Mouse (Mus musculus): Measurements from ENCODE around the gene Med16. TPM values are rescaled to one million over a fixed set of nuclear protein-coding genes. Genes with fewer than 3 reads are reported as not detected.

Med16 gene
- total RNA-seq, 4 experiments from 2014 or later = 50.4 to 61.2 (median 57.1) TPM

Small RNA genes lying within 50 kb of the gene (microRNA-seq; reads per million reads assigned to microRNA genes)
- gene Mir6910 = 0 reads per million in 2 experiments

Other genes starting within 250 kb of the Med16 start
- gene Madcam1, start 244.4 kb downstream of the Med16 start, total RNA-seq (2022) = not detected
- 10 to 100 TPM; 48.4 to 72.6 (median 64.3) TPM for gene Tpgs1, start 239.6 kb downstream of the Med16 start, total RNA-seq (2022)
- gene Cdc34, start 226.7 kb downstream of the Med16 start, total RNA-seq (2022) = 10 to 100 TPM; 57.9 to 67.0 (median 66.1) TPM
- gene Gzmm, start 219.9 kb downstream of the Med16 start, total RNA-seq (2022) = 1 to 10 TPM; 2.3 to 3.5 (median 3.3) TPM
- gene Bsg, start 204.4 kb downstream of the Med16 start, total RNA-seq (2022) = 100 to 1,000 TPM; 515 to 593 (median 535) TPM
- gene Hcn2, start 192.3 kb downstream of the Med16 start, total RNA-seq (2022) = 100 to 1,000 TPM; 120 to 128 (median 121) TPM
- 10 to 100 TPM; 44.5 to 58.2 (median 51.3) TPM for gene Polrmt, start 162.3 kb downstream of the Med16 start, total RNA-seq (2022)
- gene Fgf22, start 153.8 kb downstream of the Med16 start, total RNA-seq (2022) = 1 to 10 TPM; 1.7 to 4.6 (median 2.4) TPM
- gene Rnf126, start 142.0 kb downstream of the Med16 start, total RNA-seq (2022) = 10 to 100 TPM; 72.4 to 82.9 (median 75.8) TPM
- gene Fstl3, start 131.7 kb downstream of the Med16 start, total RNA-seq (2022) = 1 to 10 TPM; 2.2 to 2.9 (median 2.4) TPM
- gene Prss57, start 118.0 kb downstream of the Med16 start, total RNA-seq (2022) = under 1 TPM in 3 of 4 experiments, not detected in 1; 0.43 to 0.83 (median 0.50) TPM
- 100 to 1,000 TPM; 244 to 264 (median 260) TPM for gene Palm, start 115.4 kb downstream of the Med16 start, total RNA-seq (2022)
- gene Misp, start 87.9 kb downstream of the Med16 start, total RNA-seq (2022) = 1 to 10 TPM in 2 of 4 experiments, not detected in 2; 1.6 to 1.9 TPM
- 10 to 100 TPM; 67.7 to 76.4 (median 73.7) TPM for gene Ptbp1, start 54.5 kb downstream of the Med16 start, total RNA-seq (2022)
- 1 to 10 TPM; 1.2 to 2.3 (median 1.5) TPM for gene Prtn3, start 34.4 kb downstream of the Med16 start, total RNA-seq (2022)
- gene Plppr3, start 34.3 kb downstream of the Med16 start, total RNA-seq (2022) = 10 to 100 TPM; 34.6 to 41.0 (median 38.0) TPM
- not detected for gene Elane, start 22.7 kb downstream of the Med16 start, total RNA-seq (2022)
- under 1 TPM in 1 of 4 experiments, not detected in 3; 0.39 TPM for gene Cfd, start 18.1 kb downstream of the Med16 start, total RNA-seq (2022)
- gene Gm26602, start 1.9 kb upstream of the Med16 start, total RNA-seq (2022) = not detected
- gene Kiss1r, start 8.0 kb upstream of the Med16 start, total RNA-seq (2022) = 1 to 10 TPM; 6.3 to 8.3 (median 7.6) TPM
- gene R3hdm4, start 12.3 kb upstream of the Med16 start, total RNA-seq (2022) = 100 to 1,000 TPM; 340 to 392 (median 347) TPM
- gene Arid3a, start 18.1 kb upstream of the Med16 start, total RNA-seq (2022) = 10 to 100 TPM in 1 of 4 experiments, 1 to 10 TPM in 3; 6.6 to 11.8 (median 7.5) TPM
- gene Wdr18, start 51.2 kb upstream of the Med16 start, total RNA-seq (2022) = 10 to 100 TPM; 42.9 to 50.8 (median 48.6) TPM
- gene Grin3b, start 61.8 kb upstream of the Med16 start, total RNA-seq (2022) = under 1 TPM in 2 of 4 experiments, not detected in 2; 0.19 to 0.20 TPM
- 100 to 1,000 TPM; 111 to 119 (median 116) TPM for gene Tmem259, start 75.4 kb upstream of the Med16 start, total RNA-seq (2022)
- 1 to 10 TPM; 5.3 to 9.8 (median 6.6) TPM for gene Cnn2, start 79.7 kb upstream of the Med16 start, total RNA-seq (2022)
- 10 to 100 TPM; 12.4 to 13.6 (median 13.3) TPM for gene Abca7, start 87.6 kb upstream of the Med16 start, total RNA-seq (2022)
- 10 to 100 TPM in 2 of 4 experiments, 1 to 10 TPM in 2; 2.8 to 14.1 (median 8.2) TPM for gene Arhgap45, start 107.7 kb upstream of the Med16 start, total RNA-seq (2022)
- gene Polr2e, start 130.9 kb upstream of the Med16 start, total RNA-seq (2022) = 10 to 100 TPM; 64.2 to 86.7 (median 75.4) TPM
- gene Gpx4, start 138.2 kb upstream of the Med16 start, total RNA-seq (2022) = 100 to 1,000 TPM; 433 to 528 (median 468) TPM
- gene Sbno2, start 196.6 kb upstream of the Med16 start, total RNA-seq (2022) = 10 to 100 TPM; 19.9 to 52.8 (median 29.8) TPM
- gene Stk11, start 206.9 kb upstream of the Med16 start, total RNA-seq (2022) = 100 to 1,000 TPM in 1 of 4 experiments, 10 to 100 TPM in 3; 94.2 to 111 (median 96.5) TPM
- 100 to 1,000 TPM; 315 to 328 (median 323) TPM for gene Atp5d, start 229.7 kb upstream of the Med16 start, total RNA-seq (2022)
- gene Cbarp, start 231.9 kb upstream of the Med16 start, total RNA-seq (2022) = 100 to 1,000 TPM; 295 to 345 (median 308) TPM
- 10 to 100 TPM; 47.2 to 63.6 (median 58.0) TPM for gene Midn, start 239.3 kb upstream of the Med16 start, total RNA-seq (2022)

Measured in layer of hippocampus, adult 8-10 months (tissue).